ENCODE assay signal across 18 mouse cellular contexts in the genomic region with DNA sequence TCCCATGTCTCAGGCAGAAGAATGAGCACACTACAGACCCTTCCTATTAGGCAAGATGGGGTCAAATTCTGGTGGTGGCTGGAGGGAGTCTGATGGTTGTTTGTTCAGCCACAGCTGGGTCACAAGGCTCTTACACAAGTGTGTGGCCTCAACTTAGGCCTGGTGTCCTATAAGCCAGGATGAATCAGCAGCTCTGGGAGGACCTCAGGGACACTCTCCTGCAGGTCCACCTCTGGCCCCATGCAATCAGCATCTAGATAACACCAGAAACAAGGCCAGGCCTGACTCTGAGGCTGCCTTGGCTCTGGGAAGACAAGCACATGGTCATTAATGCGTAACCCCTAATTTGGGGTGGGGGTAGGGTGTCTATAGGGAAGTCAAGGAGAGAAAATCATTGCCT. TPM values are rescaled to one million over a fixed set of nuclear protein-coding genes. Genes with fewer than 3 reads are reported as not detected.
A peak's percentile ranks its signal among the peaks of the same experiment; 100 is the strongest.
DNase-seq lines count a peak whose midpoint lies in the region; ATAC-seq lines count a peak whose summit lies in the region.
"Had no signal": no experiment of that assay in that cellular context is flagged by ENCODE, and none has a peak within 500 bp of the region (broad histone marks: within the 10 kb centered on the region; RNA-seq: fewer than 3 reads in every experiment).

No protein-coding gene starts in this region.

- 74% methylated on average over 1 of the region's 1 CpGs for WGBS in stomach, embryonic 15.5 days
- WGBS in midbrain, embryonic 14.5 days, result 82% methylated on average over 1 of the region's 1 CpGs

- H3K9ac ChIP-seq in stomach, embryonic 15.5 days, result no peak overlapping the region
- no peak overlapping the region for H3K9ac ChIP-seq in midbrain, embryonic 14.5 days (replicated peaks; ENCODE audit: low read length)
- H3K9ac ChIP-seq: lung, embryonic 15.5 days; neural tube, embryonic 15.5 days had no signal

- H3K27me3 ChIP-seq in stomach, embryonic 15.5 days (replicated peaks), result no peaks in the 10 kb centered on the region
- no peaks in the 10 kb centered on the region for H3K27me3 ChIP-seq in midbrain, embryonic 14.5 days (ENCODE audit: control insufficient read depth, insufficient read depth, low read length)
- H3K27me3 ChIP-seq: lung, embryonic 15.5 days; neural tube, embryonic 15.5 days had no signal

- no peak overlapping the region for H3K27ac ChIP-seq in stomach, embryonic 15.5 days
- no peak overlapping the region for H3K27ac ChIP-seq in midbrain, embryonic 14.5 days (replicated peaks; ENCODE audit: low read depth, low read length)
- H3K27ac ChIP-seq: hindbrain, embryonic 10.5 days; kidney, postnatal 0 days; lung, embryonic 15.5 days; midbrain, embryonic 10.5 days; neural tube, embryonic 15.5 days had no signal

- peak; percentile 12 to 29; a peak in 2 of 4 replicates for ATAC-seq in hematopoietic stem cell, adult 5-6 weeks (replicated peaks in 1 of 2; ENCODE audit: insufficient read depth in 1 of 2, low FRiP score in 2 of 2, low TSS enrichment in 1 of 2, low read depth in 1 of 2, poor library complexity in 2 of 2, severe bottlenecking in 2 of 2)
- peak; percentile 70 for ATAC-seq in stomach, embryonic 15.5 days (ENCODE audit: insufficient read depth, low FRiP score, low read depth)
- ATAC-seq in midbrain, embryonic 14.5 days (ENCODE audit: low FRiP score, low TSS enrichment), result no peak

- DNase-seq in lung, adult 18-20 months, result peak; percentile 22 to 33
- DNase-seq in lung, postnatal 10 days, result no peak
- peak; percentile 44 for DNase-seq in adrenal gland, postnatal 10 days
- no peak for DNase-seq in midbrain, embryonic 14.5 days
- no peak for DNase-seq in layer of hippocampus, postnatal 14 days (ENCODE audit: low spot score in 2 of 2)
- DNase-seq: cerebellum, adult 11-12 months; gastrocnemius, postnatal 36 days; right cerebral cortex, adult 18-20 months; spleen, adult 18-20 months; thymus, postnatal 36 days had no signal

- H3K36me3 ChIP-seq in stomach, embryonic 15.5 days, result no peaks in the 10 kb centered on the region
- H3K36me3 ChIP-seq in midbrain, embryonic 14.5 days (ENCODE audit: control insufficient read depth, insufficient read depth, low read length), result no peaks in the 10 kb centered on the region
- H3K36me3 ChIP-seq: G1E; hindbrain, embryonic 10.5 days; lung, embryonic 15.5 days; midbrain, embryonic 10.5 days; neural tube, embryonic 15.5 days had no signal

- no peak overlapping the region for H3K4me2 ChIP-seq in stomach, embryonic 15.5 days
- no peak overlapping the region for H3K4me2 ChIP-seq in midbrain, embryonic 14.5 days (ENCODE audit: low read length)
- H3K4me2 ChIP-seq: lung, embryonic 15.5 days; neural tube, embryonic 15.5 days had no signal

- no peaks in the 10 kb centered on the region for H3K4me1 ChIP-seq in stomach, embryonic 15.5 days
- H3K4me1 ChIP-seq in midbrain, embryonic 14.5 days (ENCODE audit: control insufficient read depth, insufficient read depth, low read length), result no peaks in the 10 kb centered on the region
- H3K4me1 ChIP-seq: lung, embryonic 15.5 days; midbrain, embryonic 10.5 days; neural tube, embryonic 15.5 days had no signal

- H3K4me3 ChIP-seq in stomach, embryonic 15.5 days (replicated peaks), result no peak overlapping the region
- no peak overlapping the region for H3K4me3 ChIP-seq in midbrain, embryonic 14.5 days (replicated peaks; ENCODE audit: low read depth, low read length)
- H3K4me3 ChIP-seq: hindbrain, embryonic 10.5 days; lung, embryonic 15.5 days; midbrain, embryonic 10.5 days; neural tube, embryonic 15.5 days had no signal

- H3K9me3 ChIP-seq in stomach, embryonic 15.5 days, result no peaks in the 10 kb centered on the region
- peaks cover 9% of the 10 kb centered on the region; the same call in 1 of the 2 replicates for H3K9me3 ChIP-seq in midbrain, embryonic 14.5 days (ENCODE audit: control insufficient read depth, low read length)
- H3K9me3 ChIP-seq: G1E; lung, embryonic 15.5 days; neural tube, embryonic 15.5 days had no signal

RNA-seq across cellular contexts. Expression of a gene that starts 11.2 kb away (rescaled TPM):
- total RNA-seq in adrenal gland, postnatal 10 days (2021), result 1 to 10 TPM in 1 of 2 experiments, under 1 TPM in 1; 0.85 to 1.1 TPM
- 7.5 and 12.6 TPM in 2 replicates for total RNA-seq in hematopoietic stem cell, adult 5-6 weeks (2017)
- 1.0 and 1.2 TPM in 2 replicates for polyA plus RNA-seq in stomach, embryonic 15.5 days (2015; fragmentation: Nextera tagmentation; extraction: Ambion mirVana)
- 0.47 TPM in 1 of 2 replicates, not detected in the other for polyA plus RNA-seq in midbrain, embryonic 14.5 days (2014; fragmentation: Nextera tagmentation; extraction: Ambion mirVana)
- total RNA-seq in layer of hippocampus, postnatal 14 days (2021), result under 1 TPM; 0.45 to 0.65 TPM
- total RNA-seq: G1E had no signal
- polyA plus RNA-seq: G1E had no signal

RNA-seq across cellular contexts. Expression of a gene that starts 39.5 kb away (rescaled TPM):
- total RNA-seq in adrenal gland, postnatal 10 days (2021), result 1 to 10 TPM; 6.6 to 7.1 TPM
- total RNA-seq in hematopoietic stem cell, adult 5-6 weeks (2017), result 3.8 and 6.6 TPM in 2 replicates
- 8.6 and 8.8 TPM in 2 replicates for polyA plus RNA-seq in stomach, embryonic 15.5 days (2015; fragmentation: Nextera tagmentation; extraction: Ambion mirVana)
- 7.6 and 8.8 TPM in 2 replicates for polyA plus RNA-seq in midbrain, embryonic 14.5 days (2014; fragmentation: Nextera tagmentation; extraction: Ambion mirVana)
- 1 to 10 TPM; 5.0 to 5.6 TPM for total RNA-seq in layer of hippocampus, postnatal 14 days (2021)

Comparison
In these comparisons a context has a peak if more than half of its experiments do, and no peak if none do; other contexts are left out.
1. DNase-seq: peak in lung, adult 18-20 months (2 of 2) and adrenal gland, postnatal 10 days (single experiment); none in lung, postnatal 10 days (single experiment), midbrain, embryonic 14.5 days (single experiment) and layer of hippocampus, postnatal 14 days (0 of 2).